Mouse (Mus musculus) left cerebral cortex, postnatal 25 days (tissue): ENCODE results near the gene Srpk1. TPM values are rescaled to one million over a fixed set of nuclear protein-coding genes. Genes with fewer than 3 reads are reported as not detected.
"Not testable (repeated sequence)": the region's sequence is repeated elsewhere in the genome, so short reads cannot be mapped to it uniquely, and the experiment has no call there.

Experiments
- DNase-seq, 2 experiments: peaks; one replicate each; pipeline ENCODE4 v3.0.0; 2022; ENCODE audit warnings: low spot score in 2 of 2, mixed read lengths in 1 of 2
- intact Hi-C: fragments of 180-260 bp; cut with DNase I; formaldehyde crosslinking; loops from one replicate; pipeline ENCODE4 v1.15.1; 2025
- microRNA-seq, 2 experiments: library from miRNA; unstranded; fragments of <30 nt; microRNA quantifications; one replicate each; pipeline ENCODE4 v1.2.0; 2022
- total RNA-seq, 2 experiments: library from RNA; stranded (reverse); gene quantifications; 2 replicates each; pipeline ENCODE4 v1.2.3; 2021

The Srpk1 gene
- total RNA-seq, 2 experiments from 2014 or later = 99.9 to 101 TPM

DNA sequence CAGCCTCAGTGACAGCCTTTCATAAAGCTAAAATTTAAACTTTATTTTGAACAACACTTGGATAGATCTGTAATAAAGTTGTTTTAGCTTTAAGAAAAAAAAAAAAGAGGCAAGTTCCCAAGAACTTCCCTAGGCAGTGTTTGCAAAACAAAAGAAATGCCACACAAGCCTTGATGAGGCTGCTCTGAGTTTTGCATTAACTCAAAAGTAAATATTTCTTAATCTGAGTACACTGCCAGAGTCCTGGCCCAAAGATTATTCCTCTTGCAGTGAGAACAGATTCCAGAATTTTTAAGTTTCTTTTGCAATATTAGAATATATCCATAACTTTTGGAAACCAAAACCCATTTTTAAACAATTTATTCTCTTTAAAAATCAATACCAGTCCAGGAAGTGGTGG is 57.3 kb downstream of the Srpk1 start:
- intact Hi-C loops = no loop called here
- no peak for DNase-seq

DNA sequence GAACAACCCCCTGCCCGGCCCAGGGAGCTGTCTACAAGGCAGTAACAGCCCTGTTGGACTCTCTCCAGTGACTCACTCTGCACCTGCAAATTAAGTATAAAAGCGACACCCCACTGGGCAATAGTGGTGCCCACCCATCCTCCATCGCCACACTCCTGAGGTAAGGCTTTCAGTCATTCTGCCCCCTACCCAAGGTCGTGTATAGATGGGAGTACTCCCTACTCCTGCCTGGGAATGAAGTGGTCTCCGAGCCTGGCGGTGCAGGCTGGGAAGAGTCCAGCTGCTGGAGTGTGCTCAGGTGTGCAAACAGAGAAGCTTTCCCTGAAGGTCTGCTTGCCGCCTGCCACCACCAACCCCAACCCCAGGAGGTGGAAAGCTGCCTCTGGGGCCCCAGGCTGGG is 60.9 kb downstream of the Srpk1 start:
- DNase-seq = no peak
- intact Hi-C loops = no loop called here

DNA sequence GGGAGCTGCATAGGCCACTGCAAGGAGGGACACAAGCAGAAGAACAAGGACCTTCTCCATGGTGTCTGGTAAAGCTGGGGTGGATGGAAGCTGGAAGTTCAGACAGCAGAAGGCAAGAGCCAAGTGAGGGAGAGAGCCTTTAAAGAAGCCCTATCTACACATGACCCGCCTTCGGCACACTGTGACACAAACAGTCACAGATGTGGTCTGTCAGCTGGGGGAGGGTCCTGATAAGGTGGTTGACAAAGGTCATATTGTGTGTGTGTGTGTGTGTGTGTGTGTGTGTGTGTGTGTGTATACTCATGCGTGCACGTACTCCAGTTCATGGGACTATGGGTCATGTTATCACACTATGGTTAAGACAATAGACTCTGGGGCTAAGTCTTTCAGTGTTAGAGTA is 61.9 kb downstream of the Srpk1 start, which contains the start of gene Clps:
TSS of gene Clps (minus strand) at position 169 of the 400 bp plus-strand sequence.
- intact Hi-C loops = no loop called here
- no peak for DNase-seq

DNA sequence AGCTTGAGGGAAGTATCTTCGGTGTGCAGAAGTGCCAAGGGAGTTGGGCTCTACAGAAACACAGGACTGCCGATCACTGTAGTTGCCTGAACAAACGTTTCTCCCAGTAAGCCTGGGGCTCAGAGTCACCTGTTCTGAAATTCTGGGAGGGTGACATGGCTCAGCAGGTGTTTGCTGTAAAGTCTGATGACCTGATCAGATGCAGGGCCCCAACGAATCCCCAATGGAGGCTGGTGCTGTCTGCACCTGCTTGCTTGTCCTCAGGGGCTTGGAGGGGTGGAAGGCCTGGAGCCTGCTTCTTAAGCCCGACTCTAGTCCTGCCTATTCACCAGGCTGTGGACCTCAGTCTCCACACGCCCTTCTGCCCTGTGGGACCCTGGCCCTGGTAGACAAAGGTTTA is 64.7 kb downstream of the Srpk1 start:
- no peak for DNase-seq
- intact Hi-C loops = no loop called here

DNA sequence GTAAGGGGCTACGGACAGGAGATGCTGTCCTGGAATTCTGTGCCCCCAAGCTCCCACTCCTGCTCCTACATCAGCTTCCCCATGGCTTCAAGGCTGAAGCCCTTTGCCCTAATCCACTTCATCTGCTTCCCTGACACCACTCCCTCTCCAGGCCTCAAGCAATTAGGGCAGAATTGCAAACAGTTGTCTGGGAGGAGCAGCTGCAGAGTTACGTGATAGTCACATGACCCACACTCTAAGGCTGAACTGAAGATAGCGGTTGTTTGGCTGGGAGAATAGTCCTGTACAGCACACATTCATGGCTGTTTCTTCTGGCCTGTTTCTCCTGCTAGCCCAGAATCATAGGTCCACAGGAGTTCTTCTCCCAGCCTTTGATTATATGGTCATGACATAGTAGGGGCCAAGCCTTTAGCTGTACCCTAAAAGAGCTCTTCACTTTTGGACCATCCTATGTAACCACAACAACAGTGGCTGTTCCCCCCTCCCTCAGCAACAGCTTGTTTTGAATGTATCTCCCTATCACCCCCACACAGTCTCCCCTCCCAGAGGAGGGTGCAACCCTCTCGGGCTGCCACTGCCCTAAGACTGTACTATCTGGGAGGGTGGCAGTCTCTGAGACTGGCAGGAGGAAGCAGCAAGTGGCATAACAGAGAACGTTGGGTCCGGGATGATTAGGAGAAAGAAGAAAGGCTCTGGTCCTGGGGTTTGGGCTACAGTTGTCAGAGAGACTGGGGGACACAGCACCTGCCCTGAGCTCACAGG is 65.7 kb downstream of the Srpk1 start:
- intact Hi-C loops = no loop called here
- no peak for DNase-seq

DNA sequence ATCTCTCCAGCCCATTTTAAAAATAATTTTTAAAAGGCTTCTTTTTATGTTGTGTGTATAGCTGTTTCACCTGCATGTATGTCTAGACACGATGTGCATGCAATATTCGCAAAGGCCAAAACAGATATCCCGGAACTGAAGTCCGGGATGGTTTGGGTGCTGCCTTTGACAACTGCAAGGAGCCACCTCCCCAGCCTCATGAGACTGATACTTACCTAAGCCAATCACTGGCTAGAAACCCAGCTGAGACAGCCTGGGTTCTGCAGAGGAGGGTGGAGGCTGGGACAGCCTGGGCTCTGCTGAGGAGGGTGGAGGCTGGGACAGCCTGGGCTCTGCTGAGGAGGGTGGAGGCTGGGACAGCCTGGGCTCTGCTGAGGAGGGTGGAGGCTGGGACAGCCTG is 68.5 kb downstream of the Srpk1 start:
- intact Hi-C loops, DNase-seq: not testable (repeated sequence)

DNA sequence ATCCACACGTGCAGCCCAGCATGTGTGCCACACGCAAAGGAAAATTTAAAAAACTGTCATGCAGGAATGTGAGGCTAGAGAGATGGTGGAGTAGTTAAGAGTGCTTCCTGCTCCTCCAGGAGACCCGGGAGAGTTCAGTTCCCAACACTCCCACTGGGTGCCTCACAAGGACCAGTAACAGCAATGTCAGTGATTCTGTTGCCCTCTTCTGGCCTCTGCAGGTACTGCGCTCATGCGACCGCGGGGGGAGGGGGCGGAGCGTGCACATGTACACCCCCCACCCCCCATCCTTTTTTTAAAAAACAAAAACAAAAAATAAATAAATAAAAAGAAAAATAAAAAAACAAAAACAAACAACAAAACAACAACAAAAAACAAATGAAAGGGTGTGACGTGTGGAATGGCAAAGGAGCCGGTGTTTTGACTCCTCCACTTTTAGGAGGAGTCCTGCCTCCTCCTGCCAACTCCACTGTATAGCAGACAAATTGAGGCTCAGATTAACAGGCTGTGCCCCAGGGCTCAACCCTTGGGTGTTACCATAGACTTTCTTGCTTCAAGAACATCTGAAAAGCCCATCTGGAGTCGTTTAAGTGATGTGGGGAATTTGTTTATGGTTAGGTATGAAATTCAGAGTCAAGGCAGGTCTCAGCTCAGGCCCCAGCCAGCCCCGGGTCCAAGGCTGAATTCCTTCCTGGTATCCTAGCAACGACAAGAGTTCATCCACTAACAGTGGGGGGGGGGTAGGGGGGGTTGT is 69.3 kb downstream of the Srpk1 start:
- peak; percentile 42 to 78 for DNase-seq
- intact Hi-C loops = no loop called here

DNA sequence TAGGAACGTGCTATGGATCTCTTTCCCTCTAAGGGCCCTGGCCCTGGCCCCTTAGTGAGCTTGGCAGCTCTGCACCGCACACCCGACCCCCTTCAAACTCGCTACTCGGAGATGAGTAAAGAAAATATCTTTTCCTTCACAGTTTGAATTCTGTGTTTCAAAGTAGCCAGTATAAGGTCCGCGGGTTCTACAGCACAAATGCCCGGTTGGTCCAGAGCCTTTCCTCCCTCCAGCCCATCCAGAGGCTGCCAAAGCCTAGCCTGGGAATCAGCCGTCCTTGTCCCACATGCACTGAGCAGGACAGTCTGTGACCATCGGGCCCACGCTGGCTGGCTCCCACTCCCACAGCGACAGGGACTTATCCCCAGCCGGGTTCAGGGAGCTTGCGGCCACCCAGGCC is 73.4 kb downstream of the Srpk1 start, which contains the start of gene Clpsl2:
TSS of gene Clpsl2 (plus strand) at position 301 of the 400 bp plus-strand sequence.
- DNase-seq = no peak
- intact Hi-C loops = no loop called here

DNA sequence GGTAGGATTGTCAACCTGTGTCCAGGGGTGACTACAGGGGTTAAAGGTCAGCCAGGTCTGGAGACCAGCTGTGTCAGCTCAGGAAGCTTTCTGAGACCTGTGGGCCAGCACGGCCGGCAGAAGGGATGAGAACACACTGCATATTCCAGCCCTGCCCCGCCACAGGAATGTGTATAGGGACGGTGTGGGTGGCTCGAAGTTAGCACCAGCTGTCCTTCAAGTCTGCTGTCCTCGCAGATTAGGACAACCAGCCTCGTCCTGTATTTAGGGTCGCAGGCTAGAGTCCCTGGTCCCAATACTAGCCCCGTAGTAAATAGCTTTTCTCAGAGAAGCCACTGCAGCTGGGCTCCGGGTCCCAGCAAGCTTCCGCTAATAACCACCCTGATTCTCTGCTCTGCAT is 74.0 kb downstream of the Srpk1 start:
- intact Hi-C loops = no loop called here
- DNase-seq = no peak

DNA sequence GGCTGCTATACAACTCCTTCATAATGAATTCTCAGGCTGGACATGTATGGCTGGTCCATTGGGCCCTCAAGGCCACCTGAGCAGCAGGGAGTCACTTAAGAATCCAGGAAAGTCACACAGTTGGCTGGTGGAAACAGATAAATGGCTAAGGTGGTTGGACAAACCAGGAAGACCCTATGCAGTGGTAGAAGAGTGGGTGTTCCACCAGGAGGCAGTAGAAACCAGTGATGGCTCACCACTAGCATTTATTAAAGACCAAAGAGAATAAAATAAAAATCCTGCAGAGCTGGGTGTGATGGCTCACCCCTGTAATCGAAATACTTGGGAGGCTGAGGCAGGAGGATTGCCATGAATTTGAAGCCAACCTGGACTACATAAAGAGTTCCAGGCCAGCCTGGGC is 75.6 kb downstream of the Srpk1 start:
- intact Hi-C loops = no loop called here
- DNase-seq = no peak

DNA sequence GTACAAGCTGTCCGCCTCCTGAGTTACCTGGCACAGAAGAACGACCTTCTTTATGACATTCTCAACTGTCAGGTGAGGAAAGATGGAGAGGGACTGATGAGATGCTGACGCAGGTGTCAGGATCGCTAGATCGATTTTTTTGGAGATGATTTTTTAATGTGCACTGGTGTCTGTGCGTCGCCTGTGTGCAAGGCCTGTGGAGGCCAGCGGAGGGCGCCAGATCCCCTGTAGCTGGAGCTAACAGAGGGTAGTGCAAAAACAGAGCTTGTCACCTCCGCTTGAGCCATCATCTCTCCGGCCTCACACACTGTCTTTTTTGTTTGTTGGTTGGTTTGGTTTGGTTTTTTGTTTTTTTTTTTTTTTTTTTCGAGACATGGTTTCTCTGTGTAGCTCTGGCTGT is 84.6 kb downstream of the Srpk1 start:
- no peak for DNase-seq
- intact Hi-C loops = no loop called here

Small RNA genes within 50 kb of the gene (microRNA-seq; reads per million reads assigned to microRNA genes)
- gene Mir6969 = 0 reads per million in 2 experiments

Other genes starting within 250 kb of the Srpk1 start
- 10 to 100 TPM; 46.4 to 53.2 TPM for gene Fkbp5, start 105.2 kb downstream of the Srpk1 start, total RNA-seq
- not detected for gene Armc12, start 91.9 kb downstream of the Srpk1 start, total RNA-seq
- not detected for gene Clpsl2, start 73.3 kb downstream of the Srpk1 start, total RNA-seq
- gene Clps, start 61.9 kb downstream of the Srpk1 start, total RNA-seq = not detected
- 1 to 10 TPM; 1.4 to 2.8 TPM for gene Lhfpl5, start 47.1 kb downstream of the Srpk1 start, total RNA-seq
- gene Slc26a8, start 67.5 kb upstream of the Srpk1 start, total RNA-seq = 1 to 10 TPM; 6.6 to 8.0 TPM
- gene Mapk14, start 68.6 kb upstream of the Srpk1 start, total RNA-seq = 10 to 100 TPM; 91.8 to 92.8 TPM
- gene AC170998.1, start 103.4 kb upstream of the Srpk1 start, total RNA-seq = 1 to 10 TPM; 2.2 to 3.6 TPM
- 1 to 10 TPM; 1.0 to 1.2 TPM for gene Mapk13, start 146.6 kb upstream of the Srpk1 start, total RNA-seq
- 10 to 100 TPM; 47.2 to 54.7 TPM for gene Brpf3, start 178.4 kb upstream of the Srpk1 start, total RNA-seq
- under 1 TPM; 0.46 to 0.57 TPM for gene Pnpla1, start 235.7 kb upstream of the Srpk1 start, total RNA-seq